In genomic region chr17:70835071-70835790, GRCm38 (mm10) we compare ENCODE assay signal across 9 mouse cellular contexts. TPM values are rescaled to one million over a fixed set of nuclear protein-coding genes. Genes with fewer than 3 reads are reported as not detected.
A peak's percentile ranks its signal among the peaks of the same experiment; 100 is the strongest.
DNase-seq lines count a peak whose midpoint lies in the region; ATAC-seq lines count a peak whose summit lies in the region.
"Had no signal": no experiment of that assay in that cellular context is flagged by ENCODE, and none has a peak within 500 bp of the region (broad histone marks: within the 10 kb centered on the region; RNA-seq: fewer than 3 reads in every experiment).

No protein-coding gene starts in this region.

- no peaks in the 10 kb centered on the region for H3K9me3 ChIP-seq in erythroblast, embryonic 14.5 days (ENCODE audit: control insufficient read depth, low read length)
- H3K9me3 ChIP-seq in forebrain, embryonic 16.5 days (ENCODE audit: control insufficient read depth, low read length) = no peaks in the 10 kb centered on the region
- H3K9me3 ChIP-seq in liver, embryonic 13.5 days (replicated peaks) = no peaks in the 10 kb centered on the region

- peak overlapping the region; percentile 57 for H3K9ac ChIP-seq in forebrain, embryonic 16.5 days (replicated peaks; ENCODE audit: low read depth, low read length)
- peak overlapping the region; percentile 26; the same call in 1 of the 2 replicates for H3K9ac ChIP-seq in liver, embryonic 13.5 days

- WGBS in forebrain, embryonic 16.5 days = under 1% methylated on average over 10 of the region's 10 CpGs
- WGBS in liver, embryonic 13.5 days (ENCODE audit: insufficient replicate concordance) = 5% methylated on average over 10 of the region's 10 CpGs

- intact Hi-C loops in left cerebral cortex, postnatal 25 days (cut with DNase I) = no loop called here

- H3K4me3 ChIP-seq in erythroblast, embryonic 14.5 days (replicated peaks) = peak overlapping the region; percentile 17
- H3K4me3 ChIP-seq in forebrain, embryonic 16.5 days (replicated peaks; ENCODE audit: low read length) = peak overlapping the region; percentile 49
- H3K4me3 ChIP-seq in liver, embryonic 13.5 days (replicated peaks) = peak overlapping the region; percentile 48

- H3K4me1 ChIP-seq in erythroblast, embryonic 14.5 days (ENCODE audit: control insufficient read depth) = no peaks in the 10 kb centered on the region
- H3K4me1 ChIP-seq in forebrain, embryonic 16.5 days (replicated peaks; ENCODE audit: control insufficient read depth, insufficient read depth, low read length) = peaks cover 10% of the 10 kb centered on the region
- peaks cover 13% of the 10 kb centered on the region for H3K4me1 ChIP-seq in liver, embryonic 13.5 days (replicated peaks)

- DNase-seq in liver, embryonic 13.5 days = no peak
- no peak for DNase-seq in left cerebral cortex, postnatal 25 days (ENCODE audit: low spot score in 2 of 2)
- DNase-seq in adrenal gland, adult 2 months = no peak
- DNase-seq: cerebellum, adult 9-10 months had no signal

- H3K27ac ChIP-seq in forebrain, embryonic 16.5 days (ENCODE audit: low read length) = no peak overlapping the region
- no peak overlapping the region for H3K27ac ChIP-seq in liver, embryonic 13.5 days

- ATAC-seq in erythroblast, adult 5-6 weeks (replicated peaks; ENCODE audit: low FRiP score, poor library complexity, severe bottlenecking) = no peak
- peak; percentile 65 for ATAC-seq in CD4-positive, CD25-positive, alpha-beta regulatory T cell, adult 4 months
- 0 out of 2 replicates have a peak, but pooled peaks have one; percentile 34 for ATAC-seq in forebrain, embryonic 16.5 days
- no peak for ATAC-seq in liver, embryonic 13.5 days (ENCODE audit: low read depth)
- no peak for ATAC-seq in erythroid progenitor cell, adult 5-6 weeks (replicated peaks; ENCODE audit: low FRiP score, poor library complexity, severe bottlenecking)

- no peaks in the 10 kb centered on the region; the same call in 1 of the 2 replicates for H3K36me3 ChIP-seq in erythroblast, embryonic 14.5 days (ENCODE audit: control insufficient read depth)
- H3K36me3 ChIP-seq in forebrain, embryonic 16.5 days (ENCODE audit: control insufficient read depth, insufficient read depth) = no peaks in the 10 kb centered on the region
- H3K36me3 ChIP-seq in liver, embryonic 13.5 days = no peaks in the 10 kb centered on the region

- peaks cover 31% of the 10 kb centered on the region for H3K27me3 ChIP-seq in erythroblast, embryonic 14.5 days (ENCODE audit: control insufficient read depth)
- no peaks in the 10 kb centered on the region for H3K27me3 ChIP-seq in forebrain, embryonic 16.5 days (replicated peaks; ENCODE audit: control insufficient read depth, insufficient read depth, low read length)
- peaks cover 30% of the 10 kb centered on the region for H3K27me3 ChIP-seq in liver, embryonic 13.5 days

- peak overlapping the region; percentile 93 for H3K4me2 ChIP-seq in forebrain, embryonic 16.5 days (ENCODE audit: low read length)
- peak overlapping the region; percentile 60 for H3K4me2 ChIP-seq in liver, embryonic 13.5 days

RNA-seq across cellular contexts. Expression of gene Tgif1, which starts 18.1 kb away (rescaled TPM):
- polyA plus RNA-seq in erythroblast, embryonic 14.5 days (2012) = 0.03 and 0.04 TPM in 2 replicates
- 4.2 and 7.5 TPM in 2 replicates for total RNA-seq in erythroblast, adult 5-6 weeks (2015; ENCODE audit: low replicate concordance)
- total RNA-seq in erythroblast, adult 5-6 weeks (2017; ENCODE audit: low replicate concordance) = 2.0 and 4.3 TPM in 2 replicates
- 10 to 100 TPM; 57.4 to 72.4 TPM for polyA plus RNA-seq in CD4-positive, CD25-positive, alpha-beta regulatory T cell, adult 4 months (2017; shearing (Covaris generic))
- polyA plus RNA-seq in forebrain, embryonic 16.5 days (2015; fragmentation: Nextera tagmentation; extraction: Ambion mirVana) = 9.7 and 11.8 TPM in 2 replicates
- polyA plus RNA-seq in liver, embryonic 13.5 days (2015; fragmentation: Nextera tagmentation; extraction: Ambion mirVana) = 8.9 and 10.1 TPM in 2 replicates
- 1 to 10 TPM; 1.5 to 2.1 TPM for total RNA-seq in left cerebral cortex, postnatal 25 days (2021)
- 10 to 100 TPM; 39.3 to 56.3 TPM for total RNA-seq in adrenal gland, adult 2 months (2021)
- polyA plus RNA-seq in adrenal gland, adult 2 months (2012; rRNA removed) = 27.8 and 30.3 TPM in 2 replicates
- 17.6 and 34.6 TPM in 2 replicates for total RNA-seq in erythroid progenitor cell, adult 5-6 weeks (2015; ENCODE audit: low replicate concordance)
- total RNA-seq in erythroid progenitor cell, adult 5-6 weeks (2017; ENCODE audit: low replicate concordance) = 1.8 and 4.2 TPM in 2 replicates

Comparison
In these comparisons a context has a peak if more than half of its experiments do, and no peak if none do; other contexts are left out.
1. ATAC-seq: peak in CD4-positive, CD25-positive, alpha-beta regulatory T cell, adult 4 months (single experiment) and forebrain, embryonic 16.5 days (single experiment); none in erythroblast, adult 5-6 weeks (single experiment), liver, embryonic 13.5 days (single experiment) and erythroid progenitor cell, adult 5-6 weeks (single experiment).
2. Peak in every context shown above with its lines, with median percentiles within 50 percentile points of each other: H3K4me3 ChIP-seq.